Comparison of ENCODE assay signal across 13 mouse cellular contexts in genomic region chr11:60880559-60880958, GRCm38 (mm10).
"Had no signal": no experiment of that assay in that cellular context is flagged by ENCODE, and none has a peak within 500 bp of the region (broad histone marks: within the 10 kb centered on the region; RNA-seq: fewer than 3 reads in every experiment).

No protein-coding gene starts in this region.

- H3K9me3 ChIP-seq: limb, embryonic 12.5 days; limb, embryonic 15.5 days; megakaryocyte, embryonic 14.5 days; midbrain, embryonic 10.5 days; midbrain, embryonic 13.5 days had no signal

- H3K36me3 ChIP-seq: midbrain, embryonic 13.5 days had no signal

- H3K27ac ChIP-seq: limb, embryonic 12.5 days; limb, embryonic 15.5 days; liver, embryonic 14.5 days; midbrain, embryonic 13.5 days had no signal

- H3K4me3 ChIP-seq: megakaryocyte, embryonic 14.5 days had no signal

- DNase-seq: kidney, postnatal 14 days; kidney, postnatal 4 days; left cerebral cortex, postnatal 4 days; liver, postnatal 0 days; lung, embryonic 14.5 days; thymus, adult 18-20 months; thymus, postnatal 36 days had no signal

- H3K27me3 ChIP-seq: limb, embryonic 12.5 days; limb, embryonic 15.5 days; megakaryocyte, embryonic 14.5 days; midbrain, embryonic 13.5 days had no signal
